Mouse (Mus musculus) stomach, embryonic 16.5 days (tissue): ENCODE results near the gene B430306N03Rik. TPM values are rescaled to one million over a fixed set of nuclear protein-coding genes. Genes with fewer than 3 reads are reported as not detected.

Source experiments
- ATAC-seq: fragments of 200-750 bp; cut with Nextera tagmentation; 2 replicates; pipeline ENCODE4 v1.8.0; 2017; ENCODE audit warnings: moderate number of reproducible peaks, moderate TSS enrichment; ENCODE audit not compliant: insufficient read depth, low FRiP score
- H3K27ac ChIP-seq: fragments of 300-500 bp; sonication (generic); 2 replicates; pipeline ENCODE4 v1.5.1; 2014; ENCODE audit warnings: low read length
- H3K27me3 ChIP-seq: fragments of 300-500 bp; sonication (generic); 2 replicates; pipeline ENCODE4 v1.6.1; 2014; ENCODE audit warnings: low read length, control low read depth, mixed read lengths; ENCODE audit not compliant: control insufficient read depth, insufficient read depth
- H3K36me3 ChIP-seq: fragments of 300-500 bp; sonication (generic); 2 replicates; pipeline ENCODE4 v1.6.1; 2014; ENCODE audit warnings: low read length; ENCODE audit not compliant: control insufficient read depth, insufficient read depth
- H3K4me1 ChIP-seq: fragments of 300-500 bp; sonication (generic); 2 replicates; pipeline ENCODE4 v1.6.1; 2014; ENCODE audit warnings: low read length, control low read depth, mixed read lengths; ENCODE audit not compliant: control insufficient read depth, insufficient read depth
- H3K4me2 ChIP-seq: fragments of 300-500 bp; sonication (generic); 2 replicates; pipeline ENCODE4 v1.6.1; 2014; ENCODE audit warnings: low read depth, low read length, mixed read lengths
- H3K4me3 ChIP-seq: fragments of 300-500 bp; sonication (generic); replicated peaks from 2 replicates; pipeline ENCODE4 v1.5.1; 2014; ENCODE audit warnings: mild to moderate bottlenecking, low read length
- H3K9ac ChIP-seq: fragments of 300-500 bp; sonication (generic); 2 replicates; pipeline ENCODE4 v1.6.1; 2014; ENCODE audit warnings: low read length
- H3K9me3 ChIP-seq: fragments of 300-500 bp; sonication (generic); replicated peaks from 2 replicates; pipeline ENCODE4 v1.6.1; 2016; ENCODE audit warnings: low read length, control low read depth; ENCODE audit not compliant: control insufficient read depth
- WGBS: fragments of 180-500 bp; shearing (Covaris S2); extraction: QIAGEN DNeasy Blood & Tissue Kit; methylation state at CpG from one replicate; pipeline ENCODE4 v1.1.7; 2014; 5-methylcytosine and 5-hydroxymethylcytosine counted together
- polyA plus RNA-seq: library from polyadenylated mRNA; unstranded; fragments of >200 nt; fragmentation: Nextera tagmentation; extraction: Ambion mirVana; gene quantifications from 2 replicates; pipeline ENCODE4 v1.2.1, GENCODE M21; 2015

The B430306N03Rik gene
- polyA plus RNA-seq, 1 experiment from 2014 or later = 0.41 TPM

- no peaks in the 10 kb centered on the region for H3K27me3 ChIP-seq
- no peak overlapping the region for H3K4me3 ChIP-seq
- H3K9ac ChIP-seq = no peak overlapping the region
- no peaks in the 10 kb centered on the region for H3K9me3 ChIP-seq
- 0 out of 2 replicates have a peak, but pooled peaks cover 3% of the 10 kb centered on the region for H3K4me1 ChIP-seq
- H3K27ac ChIP-seq = no peak overlapping the region
- no peaks in the 10 kb centered on the region for H3K36me3 ChIP-seq
- WGBS = 50% methylated on average over 3 of the region's 3 CpGs
- H3K4me2 ChIP-seq = no peak overlapping the region
- no peak for ATAC-seq
These were observed 46.4 kb downstream of the B430306N03Rik start for GRCm38 (mm10) chr17:48362346-48362745.

GRCm38 (mm10) chr17:48362966-48363365, 47.0 kb downstream of the B430306N03Rik start:
- WGBS = 76% methylated on average over 8 of the region's 8 CpGs
- Histone ChIP-seq H3K36me3 (no peaks in the 10 kb centered on the region), H3K4me1 (0 out of 2 replicates have a peak, but pooled peaks cover 3% of the 10 kb centered on the region), H3K4me2 (no peak overlapping the region), H3K27ac (no peak overlapping the region), H3K9me3 (no peaks in the 10 kb centered on the region), H3K4me3 (no peak overlapping the region), H3K27me3 (no peaks in the 10 kb centered on the region), H3K9ac (no peak overlapping the region)
- no peak for ATAC-seq

DNA sequence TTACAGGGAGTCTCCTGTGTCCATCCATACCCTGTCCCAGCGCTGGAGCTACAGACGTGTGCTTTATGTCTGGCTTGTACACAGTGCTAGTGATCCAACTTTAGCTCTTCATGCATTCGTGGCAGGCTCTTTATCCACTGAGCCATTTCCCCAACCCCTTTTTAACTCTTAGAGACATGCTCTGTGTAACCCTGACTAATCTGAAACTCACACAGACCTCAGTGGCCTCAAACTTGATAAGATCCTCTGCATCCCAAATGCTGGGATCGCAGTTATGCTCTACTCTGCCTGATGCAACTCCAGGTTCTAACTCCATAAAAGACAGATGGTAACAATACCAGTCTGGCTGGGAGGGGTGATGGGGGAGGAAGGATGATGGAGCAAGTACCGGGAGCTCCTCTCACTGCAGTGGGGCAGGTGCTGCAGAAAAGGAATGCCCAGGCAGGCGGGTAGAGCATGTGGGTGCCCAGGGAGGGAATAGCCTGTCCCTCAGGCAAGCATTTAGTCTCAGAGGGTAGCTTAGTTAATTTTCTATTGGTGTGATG, 47.6 kb downstream of the B430306N03Rik start:
- Histone ChIP-seq H3K4me3 (no peak overlapping the region), H3K36me3 (no peaks in the 10 kb centered on the region), H3K27ac (no peak overlapping the region), H3K4me2 (no peak overlapping the region), H3K9ac (no peak overlapping the region), H3K27me3 (no peaks in the 10 kb centered on the region), H3K4me1 (0 out of 2 replicates have a peak, but pooled peaks cover 3% of the 10 kb centered on the region), H3K9me3 (no peaks in the 10 kb centered on the region)
- 68% methylated on average over 6 of the region's 6 CpGs for WGBS
- no peak for ATAC-seq

DNA sequence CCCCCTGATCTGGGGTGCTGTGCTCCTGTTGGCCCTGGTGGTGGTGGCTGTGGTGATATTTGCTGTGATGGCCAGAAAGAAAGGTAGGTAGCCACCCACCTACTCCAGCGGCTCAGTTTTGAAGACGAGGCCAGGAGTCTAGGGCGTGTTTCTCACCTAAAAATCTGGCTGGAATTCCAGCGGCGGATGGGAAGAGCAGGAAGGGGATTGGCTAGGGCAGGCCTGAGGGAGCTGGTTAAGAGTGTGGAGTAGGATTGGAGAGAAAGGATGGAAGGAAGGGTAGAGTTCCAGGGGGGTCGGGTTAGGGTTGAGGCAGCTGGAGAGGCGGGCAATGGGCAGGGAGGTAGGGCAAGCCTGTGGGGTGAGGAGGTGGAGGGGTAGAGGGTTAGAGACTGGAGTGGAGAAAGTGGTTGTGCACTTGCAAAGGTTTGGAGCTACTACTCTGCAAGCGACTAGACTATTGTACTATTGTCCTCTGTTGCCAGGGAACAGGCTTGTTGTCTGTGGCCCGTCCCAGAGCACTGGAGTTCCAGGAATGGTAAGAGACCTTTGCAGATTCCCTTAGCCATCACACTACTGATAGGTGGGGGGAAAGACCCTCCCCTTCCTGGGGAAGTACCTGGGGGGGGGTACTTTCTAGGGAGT, 49.7 kb downstream of the B430306N03Rik start:
- Histone ChIP-seq H3K27ac (no peak overlapping the region), H3K4me3 (no peak overlapping the region), H3K9me3 (no peaks in the 10 kb centered on the region), H3K36me3 (no peaks in the 10 kb centered on the region), H3K4me2 (no peak overlapping the region), H3K4me1 (0 out of 2 replicates have a peak, but pooled peaks cover 3% of the 10 kb centered on the region), H3K9ac (no peak overlapping the region), H3K27me3 (no peaks in the 10 kb centered on the region)
- 77% methylated on average over 9 of the region's 9 CpGs for WGBS
- ATAC-seq = no peak

- Histone ChIP-seq H3K27ac (no peak overlapping the region), H3K4me3 (no peak overlapping the region), H3K4me2 (no peak overlapping the region), H3K4me1 (0 out of 2 replicates have a peak, but pooled peaks cover 3% of the 10 kb centered on the region), H3K9ac (no peak overlapping the region), H3K27me3 (no peaks in the 10 kb centered on the region), H3K9me3 (no peaks in the 10 kb centered on the region), H3K36me3 (no peaks in the 10 kb centered on the region)
- ATAC-seq = no peak
- 74% methylated on average over 5 of the region's 5 CpGs for WGBS
These were observed 50.9 kb downstream of the B430306N03Rik start for GRCm38 (mm10) chr17:48366806-48367205.

DNA sequence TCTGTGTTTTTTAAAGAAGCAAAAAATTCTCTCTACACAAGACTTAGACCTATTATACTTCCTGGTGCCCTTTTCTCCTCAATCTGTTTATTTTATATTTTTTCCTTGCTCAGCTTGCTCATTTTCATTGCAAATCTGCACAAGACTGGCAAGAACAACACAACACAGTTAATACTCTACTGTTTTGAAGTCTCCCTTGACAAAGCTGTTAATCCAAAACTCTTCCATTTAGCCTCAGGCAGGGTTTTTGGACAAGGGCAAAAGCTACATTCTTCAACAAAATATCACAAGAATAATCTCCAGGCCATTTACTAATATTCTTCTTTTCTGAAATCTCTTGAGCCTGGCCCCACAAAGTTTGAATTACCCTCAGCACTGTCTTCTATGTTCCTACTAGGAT, 55.7 kb downstream of the B430306N03Rik start:
- no peak for ATAC-seq
- H3K36me3 ChIP-seq = no peaks in the 10 kb centered on the region
- no peak overlapping the region for H3K9ac ChIP-seq
- H3K27ac ChIP-seq = no peak overlapping the region
- H3K4me2 ChIP-seq = no peak overlapping the region
- no peaks in the 10 kb centered on the region for H3K27me3 ChIP-seq
- no peak overlapping the region for H3K4me3 ChIP-seq
- no peaks in the 10 kb centered on the region for H3K4me1 ChIP-seq
- no peaks in the 10 kb centered on the region for H3K9me3 ChIP-seq

DNA sequence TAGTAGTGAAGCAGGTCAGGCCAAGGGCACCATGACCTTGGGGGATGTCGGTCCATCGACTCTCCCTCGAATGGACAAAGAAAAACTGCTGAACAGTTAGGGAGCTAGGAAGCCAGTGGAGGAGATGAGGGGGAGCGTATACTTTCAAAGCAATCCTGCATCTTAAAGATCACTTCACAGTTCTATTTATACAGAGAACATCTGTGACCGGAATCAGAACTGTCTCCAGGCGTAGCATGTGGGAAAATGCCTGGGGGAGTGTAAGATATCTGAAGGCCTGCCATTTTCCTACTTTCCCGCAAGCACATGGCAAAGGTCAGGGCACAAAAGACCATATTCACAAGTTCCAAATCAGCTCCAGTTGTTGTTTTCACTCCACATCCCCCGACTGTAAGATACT, 57.0 kb downstream of the B430306N03Rik start:
- H3K36me3 ChIP-seq = no peaks in the 10 kb centered on the region
- H3K4me1 ChIP-seq = no peaks in the 10 kb centered on the region
- no peak overlapping the region for H3K4me2 ChIP-seq
- ATAC-seq = no peak
- no peak overlapping the region for H3K4me3 ChIP-seq
- 72% methylated on average over 8 of the region's 8 CpGs for WGBS
- H3K27me3 ChIP-seq = no peaks in the 10 kb centered on the region
- no peaks in the 10 kb centered on the region for H3K9me3 ChIP-seq
- no peak overlapping the region for H3K9ac ChIP-seq
- no peak overlapping the region for H3K27ac ChIP-seq

DNA sequence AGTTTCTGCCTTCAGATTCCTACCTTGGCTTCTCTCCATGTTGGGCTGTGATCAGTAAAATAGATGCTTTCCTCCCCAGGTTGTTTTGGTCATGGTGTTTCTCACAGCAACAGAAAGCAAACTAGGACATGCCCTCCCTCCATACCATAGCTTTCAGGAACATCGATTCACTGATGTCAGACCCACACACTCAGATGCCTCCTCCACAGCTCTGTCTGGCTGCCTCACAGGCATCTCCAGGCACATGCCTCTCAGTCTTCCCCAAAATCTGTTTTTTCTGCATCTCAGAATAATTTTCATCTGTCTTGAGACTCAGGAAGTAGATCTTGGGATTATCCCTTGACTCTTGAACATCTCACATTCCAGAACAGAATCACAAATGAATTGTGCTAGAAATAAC, 60.2 kb downstream of the B430306N03Rik start:
- Histone ChIP-seq H3K4me3 (no peak overlapping the region), H3K36me3 (no peaks in the 10 kb centered on the region), H3K4me2 (no peak overlapping the region), H3K4me1 (no peaks in the 10 kb centered on the region), H3K27ac (no peak overlapping the region), H3K9ac (no peak overlapping the region), H3K27me3 (no peaks in the 10 kb centered on the region), H3K9me3 (no peaks in the 10 kb centered on the region)
- ATAC-seq = no peak
- WGBS = 88% methylated on average over 1 of the region's 1 CpGs
